Mouse (Mus musculus): Measurements from ENCODE around the gene Olfr1501. TPM values are rescaled to one million over a fixed set of nuclear protein-coding genes. Genes with fewer than 3 reads are reported as not detected.
"Not testable (repeated sequence)": the region's sequence is repeated elsewhere in the genome, so short reads cannot be mapped to it uniquely, and the experiment has no call there.

Gene Olfr1501
- polyA plus RNA-seq (2015; fragmentation: Nextera tagmentation; extraction: Ambion mirVana) = not detected in 2 replicates

DNA sequence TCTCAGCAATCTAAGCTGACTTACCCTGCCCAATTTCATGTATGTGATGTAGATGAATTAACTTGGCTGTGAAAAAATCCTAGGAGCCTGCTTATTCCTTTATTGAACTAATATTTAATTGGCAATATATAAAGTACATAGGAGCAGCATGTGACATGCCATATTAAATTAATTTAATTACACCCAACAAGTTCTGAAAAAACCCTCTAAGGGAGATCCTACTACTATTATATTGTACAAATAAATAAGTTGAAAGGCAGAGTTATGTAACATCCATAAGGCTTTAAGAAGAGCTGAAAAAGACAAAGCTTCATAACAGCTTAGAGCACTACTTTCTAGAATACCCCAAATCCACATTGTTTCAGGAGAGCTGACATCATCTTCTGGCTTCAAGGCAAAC lies at the start of gene Olfr1501:
TSS of gene Olfr1501 (minus strand) at position 101 of the 400 bp plus-strand sequence.
- H3K27ac ChIP-seq; DNase-seq; H3K9ac ChIP-seq; H3K4me2 ChIP-seq; H3K36me3 ChIP-seq; H3K27me3 ChIP-seq; H3K9me3 ChIP-seq (replicated peaks); H3K4me3 ChIP-seq (replicated peaks); ATAC-seq (ENCODE audit: low read depth); H3K4me1 ChIP-seq (replicated peaks): not testable (repeated sequence)

- Histone ChIP-seq H3K27me3 (no peaks in the 10 kb centered on the region), H3K4me3 (replicated peaks) (no peak within 1 kb of the TSS), H3K27ac (no peak within 1 kb of the TSS), H3K36me3 (no peaks in the 10 kb centered on the region), H3K4me1 (replicated peaks) (no peaks in the 10 kb centered on the region), H3K9me3 (replicated peaks) (no peaks in the 10 kb centered on the region), H3K4me2 (no peak within 1 kb of the TSS), H3K9ac (no peak within 1 kb of the TSS)
- DNase-seq (no peak), ATAC-seq (ENCODE audit: low read depth) (no peak)
- WGBS (ENCODE audit: insufficient replicate concordance) = 27% methylated on average over 1 of the region's 1 CpGs
These were observed 47.3 kb upstream of the Olfr1501 start, which contains the start of gene Olfr1504 for GRCm38 (mm10) chr19:13897828-13898227. Gene Olfr1504, minus strand, starts transcription at chr19:13897928.

DNA sequence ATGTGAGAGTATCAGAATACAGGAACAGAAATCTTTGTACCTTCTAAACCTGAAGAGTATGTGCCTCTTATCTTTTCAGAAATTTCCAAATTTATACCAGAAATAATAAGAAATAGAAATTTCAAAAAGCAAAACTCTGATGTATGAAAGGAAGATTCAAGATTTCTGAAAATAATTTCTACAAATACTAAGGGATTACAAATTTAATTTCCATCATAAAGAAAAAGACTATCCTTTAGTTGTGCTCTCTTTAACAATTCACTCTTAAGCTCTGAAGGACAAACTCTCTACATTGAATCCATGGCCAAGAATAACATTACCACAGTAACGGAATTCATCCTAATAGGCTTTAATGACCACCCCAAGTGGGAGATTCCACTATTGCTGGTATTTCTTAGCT lies 11.0 kb upstream of the Olfr1501 start, which contains the start of gene Olfr1502:
TSS of gene Olfr1502 (plus strand) at position 301 of the 400 bp plus-strand sequence.
- DNase-seq = no peak
- 54% methylated on average over 1 of the region's 1 CpGs for WGBS (ENCODE audit: insufficient replicate concordance)

DNA sequence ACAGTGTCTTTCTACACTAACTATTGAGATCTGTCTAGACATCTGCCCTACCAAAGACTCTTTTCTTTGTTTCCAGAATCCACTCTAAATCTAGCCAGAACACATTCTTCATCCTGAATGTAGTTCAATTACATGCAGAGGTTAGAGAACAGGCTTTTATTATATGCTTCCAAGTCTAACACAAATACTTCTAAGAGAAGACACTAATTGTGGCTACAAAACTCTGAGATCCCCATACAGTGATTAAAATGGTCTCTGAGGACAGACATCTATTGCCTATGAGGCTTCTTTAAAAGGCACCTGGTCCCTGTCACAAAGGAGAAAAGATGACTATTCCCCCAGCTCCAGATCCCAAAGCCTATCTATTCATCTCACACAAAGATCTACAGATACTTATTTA lies 20.1 kb downstream of the Olfr1501 start, which contains the start of gene Olfr1500:
TSS of gene Olfr1500 (minus strand) at position 101 of the 400 bp plus-strand sequence.
- no peak within 1 kb of the TSS for H3K27ac ChIP-seq
- H3K27me3 ChIP-seq = no peaks in the 10 kb centered on the region
- no peak within 1 kb of the TSS for H3K4me3 ChIP-seq (replicated peaks)
- H3K9ac ChIP-seq = no peak within 1 kb of the TSS
- no peak within 1 kb of the TSS for H3K4me2 ChIP-seq
- no peaks in the 10 kb centered on the region for H3K9me3 ChIP-seq (replicated peaks)
- no peaks in the 10 kb centered on the region for H3K4me1 ChIP-seq (replicated peaks)
- H3K36me3 ChIP-seq = no peaks in the 10 kb centered on the region
- no peak for ATAC-seq (ENCODE audit: low read depth)
- no peak for DNase-seq

More for the DNA sequence above, 11.0 kb upstream of the Olfr1501 start, which contains the start of gene Olfr1502:
- no peaks in the 10 kb centered on the region for H3K9me3 ChIP-seq (replicated peaks)
- no peak within 1 kb of the TSS for H3K9ac ChIP-seq
- H3K27ac ChIP-seq = no peak within 1 kb of the TSS
- H3K4me2 ChIP-seq = no peak within 1 kb of the TSS
- ATAC-seq (ENCODE audit: low read depth) = no peak
- H3K4me1 ChIP-seq (replicated peaks) = no peaks in the 10 kb centered on the region
- no peaks in the 10 kb centered on the region for H3K27me3 ChIP-seq
- H3K36me3 ChIP-seq = no peaks in the 10 kb centered on the region
- no peak within 1 kb of the TSS for H3K4me3 ChIP-seq (replicated peaks)

DNA sequence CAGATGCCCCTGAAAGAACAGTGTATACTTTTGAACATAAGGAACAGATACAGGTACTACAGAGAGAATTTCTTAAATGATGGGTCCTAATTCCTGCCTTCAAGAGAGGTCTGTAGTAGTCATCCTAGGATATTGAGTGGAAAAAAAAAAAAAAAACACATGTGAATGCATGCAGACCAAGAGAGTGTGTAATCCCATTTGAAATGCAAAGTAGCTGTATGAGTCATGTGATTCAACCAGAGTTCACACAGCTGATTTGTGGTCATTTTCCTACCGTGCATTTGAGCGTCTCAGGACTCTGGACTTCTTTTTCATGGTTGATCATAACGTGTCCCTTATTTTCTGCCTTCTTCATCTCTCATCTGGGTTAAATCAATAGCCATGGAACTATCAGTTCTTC lies 22.0 kb downstream of the Olfr1501 start:
- Histone ChIP-seq H3K27ac (no peak overlapping the region), H3K4me1 (replicated peaks) (no peaks in the 10 kb centered on the region), H3K36me3 (no peaks in the 10 kb centered on the region), H3K9ac (no peak overlapping the region), H3K27me3 (no peaks in the 10 kb centered on the region), H3K4me2 (no peak overlapping the region), H3K4me3 (replicated peaks) (no peak overlapping the region), H3K9me3 (replicated peaks) (no peaks in the 10 kb centered on the region)
- 71% methylated on average over 3 of the region's 3 CpGs for WGBS (ENCODE audit: insufficient replicate concordance)
- DNase-seq = no peak
- ATAC-seq (ENCODE audit: low read depth) = no peak

GRCm38 (mm10) chr19:13820847-13821246 lies 29.6 kb downstream of the Olfr1501 start:
- Histone ChIP-seq H3K9ac (no peak overlapping the region), H3K4me3 (replicated peaks) (no peak overlapping the region), H3K27me3 (no peaks in the 10 kb centered on the region), H3K36me3 (no peaks in the 10 kb centered on the region), H3K4me2 (no peak overlapping the region), H3K27ac (no peak overlapping the region), H3K4me1 (replicated peaks) (no peaks in the 10 kb centered on the region), H3K9me3 (replicated peaks) (no peaks in the 10 kb centered on the region)
- WGBS (ENCODE audit: insufficient replicate concordance) = 23% methylated on average over 5 of the region's 5 CpGs
- ATAC-seq (ENCODE audit: low read depth) (no peak), DNase-seq (no peak)

DNA sequence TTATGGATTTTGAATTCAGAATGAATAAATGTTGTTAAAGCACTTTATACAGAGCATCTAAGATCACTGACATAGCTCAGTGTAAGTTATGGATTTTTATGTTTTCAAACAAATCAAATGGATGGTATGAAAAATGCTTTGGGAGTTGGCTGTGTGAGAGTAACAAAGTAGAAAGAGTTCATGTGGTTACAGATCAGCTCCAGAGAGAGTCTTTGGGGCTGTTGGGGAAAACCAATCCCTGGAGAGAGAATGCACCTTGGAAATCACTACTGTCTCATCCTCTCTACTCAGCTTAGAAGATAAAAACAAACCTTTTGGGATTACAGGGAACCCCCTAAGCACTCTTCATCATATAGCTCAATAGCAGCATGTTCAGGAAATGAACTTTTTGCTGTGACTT lies 31.1 kb downstream of the Olfr1501 start, which contains the start of gene Olfr1499:
TSS of gene Olfr1499 (minus strand) at position 101 of the 400 bp plus-strand sequence.
- DNase-seq = no peak
- Histone ChIP-seq H3K4me3 (replicated peaks) (no peak within 1 kb of the TSS), H3K4me1 (replicated peaks) (no peaks in the 10 kb centered on the region), H3K27me3 (no peaks in the 10 kb centered on the region), H3K4me2 (no peak within 1 kb of the TSS), H3K36me3 (no peaks in the 10 kb centered on the region), H3K27ac (no peak within 1 kb of the TSS), H3K9me3 (replicated peaks) (no peaks in the 10 kb centered on the region), H3K9ac (no peak within 1 kb of the TSS)
- ATAC-seq (ENCODE audit: low read depth) = no peak

- ATAC-seq (ENCODE audit: low read depth) (no peak), DNase-seq (no peak)
- no peaks in the 10 kb centered on the region for H3K27me3 ChIP-seq
- H3K9ac ChIP-seq = no peak overlapping the region
- H3K36me3 ChIP-seq = no peaks in the 10 kb centered on the region
- no peaks in the 10 kb centered on the region for H3K4me1 ChIP-seq (replicated peaks)
- H3K27ac ChIP-seq = no peak overlapping the region
- no peak overlapping the region for H3K4me2 ChIP-seq
- 16% methylated on average over 5 of the region's 5 CpGs for WGBS (ENCODE audit: insufficient replicate concordance)
- H3K9me3 ChIP-seq (replicated peaks) = no peaks in the 10 kb centered on the region
- no peak overlapping the region for H3K4me3 ChIP-seq (replicated peaks)
These were observed 31.7 kb downstream of the Olfr1501 start for GRCm38 (mm10) chr19:13818827-13819226.

DNA sequence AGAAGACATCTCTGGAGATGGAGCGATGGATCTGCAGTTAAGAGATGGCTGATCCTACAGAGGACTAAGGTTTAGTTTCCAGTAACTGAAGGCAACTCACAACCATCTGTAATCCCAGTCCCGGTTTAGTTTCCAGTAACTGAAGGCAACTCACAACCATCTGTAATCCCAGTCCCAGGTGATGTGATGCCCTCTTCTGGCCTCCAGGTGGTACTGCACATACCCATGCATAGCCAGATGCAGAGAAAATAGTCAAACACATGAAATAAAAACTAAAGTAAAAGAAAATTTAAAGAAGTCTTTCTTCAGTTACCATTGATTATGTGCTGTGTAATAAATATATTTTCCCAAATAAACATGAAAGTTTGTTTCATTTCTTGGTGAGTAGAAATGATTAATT lies 37.7 kb downstream of the Olfr1501 start:
- Histone ChIP-seq H3K4me1 (replicated peaks) (no peaks in the 10 kb centered on the region), H3K36me3 (no peaks in the 10 kb centered on the region), H3K4me3 (replicated peaks) (no peak overlapping the region), H3K9me3 (replicated peaks) (no peaks in the 10 kb centered on the region), H3K9ac (no peak overlapping the region), H3K27me3 (no peaks in the 10 kb centered on the region), H3K27ac (no peak overlapping the region), H3K4me2 (no peak overlapping the region)
- DNase-seq = no peak
- WGBS (ENCODE audit: insufficient replicate concordance) = 43% methylated on average over 2 of the region's 2 CpGs
- no peak for ATAC-seq (ENCODE audit: low read depth)

DNA sequence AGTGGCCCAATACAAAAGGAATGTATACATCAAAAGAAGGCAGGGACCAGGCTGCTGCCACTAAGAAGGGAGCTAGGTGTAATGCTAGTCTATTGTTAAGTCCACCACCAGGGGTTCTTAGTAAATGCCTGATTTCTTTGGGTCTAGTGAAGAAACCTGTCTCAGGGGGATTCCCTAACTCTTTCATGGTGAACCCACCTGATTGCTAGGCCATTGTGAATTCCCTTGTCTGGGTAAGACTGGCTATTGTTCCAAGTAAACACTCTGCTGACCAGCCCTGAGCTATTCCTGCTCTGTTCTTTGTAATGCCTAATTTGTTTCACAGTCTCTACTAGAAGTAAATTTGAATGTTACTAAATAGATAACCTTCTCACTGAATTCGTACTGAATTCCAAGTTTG lies 45.0 kb downstream of the Olfr1501 start:
- H3K9ac ChIP-seq; H3K4me2 ChIP-seq; H3K27me3 ChIP-seq; H3K4me3 ChIP-seq (replicated peaks); H3K9me3 ChIP-seq (replicated peaks); DNase-seq; H3K36me3 ChIP-seq; ATAC-seq (ENCODE audit: low read depth); H3K27ac ChIP-seq; H3K4me1 ChIP-seq (replicated peaks): not testable (repeated sequence)
- WGBS (ENCODE audit: insufficient replicate concordance) = 38% methylated on average over 1 of the region's 1 CpGs

DNA sequence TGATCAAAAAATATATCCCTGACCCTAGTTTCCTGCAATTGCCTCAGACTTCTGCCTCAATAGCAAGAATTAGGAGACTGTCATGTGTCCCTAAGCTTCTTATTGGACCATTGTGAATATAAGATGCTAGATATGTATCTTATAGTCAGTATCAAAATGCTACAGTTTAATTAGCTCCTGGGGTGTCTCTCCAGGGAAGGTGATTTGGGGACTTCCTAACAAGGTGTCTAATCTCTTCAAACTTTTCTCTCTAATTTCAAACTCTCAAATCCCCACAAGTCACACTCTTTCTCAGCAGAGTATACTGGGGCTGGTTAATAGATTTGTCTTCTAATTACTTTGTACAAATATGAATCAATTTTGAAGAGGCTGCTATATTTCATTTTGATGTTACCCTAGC lies 52.4 kb downstream of the Olfr1501 start, which contains the start of gene Olfr1497:
TSS of gene Olfr1497 (minus strand) at position 101 of the 400 bp plus-strand sequence.
- Histone ChIP-seq H3K4me3 (replicated peaks) (no peak within 1 kb of the TSS), H3K9me3 (replicated peaks) (no peaks in the 10 kb centered on the region), H3K27ac (no peak within 1 kb of the TSS), H3K27me3 (no peaks in the 10 kb centered on the region), H3K4me2 (no peak within 1 kb of the TSS), H3K9ac (no peak within 1 kb of the TSS), H3K36me3 (no peaks in the 10 kb centered on the region), H3K4me1 (replicated peaks) (no peaks in the 10 kb centered on the region)
- no peak for DNase-seq
- no peak for ATAC-seq (ENCODE audit: low read depth)

Data from liver, embryonic 13.5 days (tissue).